Mouse (Mus musculus): Measurements from ENCODE around the gene Iqcc.

DNA sequence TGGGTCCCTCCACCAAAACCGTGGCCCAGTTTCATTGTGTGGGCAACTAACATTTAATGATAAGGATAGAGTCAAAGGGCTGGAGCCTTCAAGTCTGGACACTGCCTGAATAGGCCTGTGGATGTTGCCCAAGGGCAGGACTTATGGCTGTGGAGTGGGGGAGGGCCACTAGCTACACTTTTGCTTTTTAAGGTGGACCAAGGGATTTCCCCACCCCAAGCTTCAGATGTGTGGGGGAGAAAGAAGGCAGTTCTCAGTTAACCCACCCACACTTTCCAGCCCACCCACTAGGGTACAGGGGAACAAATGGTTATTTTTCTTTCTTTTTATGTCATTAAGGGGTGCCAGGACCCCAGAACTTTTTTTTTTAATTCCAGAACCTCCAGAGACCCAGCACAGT lies 34.5 kb downstream of the Iqcc start:
- TF ChIP-seq POLR2A (IDR thresholded peaks at IDR 0.05; ENCODE audit: low read depth, low read length), result no peak
- no peak for TF ChIP-seq CTCF (IDR thresholded peaks at IDR 0.05; ENCODE audit: extremely low read depth, insufficient read length, insufficient replicate concordance, low read depth, low read length)
